20 mouse cellular contexts compared by ENCODE assay signal in the genomic region with DNA sequence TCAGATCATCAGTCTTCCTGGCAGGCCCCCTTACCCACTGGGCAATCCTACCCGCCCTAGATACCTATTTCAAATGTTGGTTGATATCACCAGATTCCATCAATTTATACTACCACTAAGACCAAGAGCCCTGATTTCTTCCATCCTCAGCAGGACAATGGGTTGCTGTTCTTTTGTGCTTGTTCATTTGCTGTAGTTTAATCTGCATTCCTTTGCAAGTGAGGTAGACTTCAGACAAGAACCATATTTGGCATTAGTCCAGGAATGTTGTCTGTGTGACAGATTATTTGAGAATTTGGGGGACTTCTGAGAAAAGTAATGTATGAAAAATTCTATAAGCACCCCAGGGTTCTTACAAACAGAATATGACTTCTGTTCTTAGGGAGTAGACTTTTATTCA.
DNase-seq lines count a peak whose midpoint lies in the region; ATAC-seq lines count a peak whose summit lies in the region.
"Had no signal": no experiment of that assay in that cellular context is flagged by ENCODE, and none has a peak within 500 bp of the region (broad histone marks: within the 10 kb centered on the region; RNA-seq: fewer than 3 reads in every experiment).

No protein-coding gene starts in this region.

- no peak for ATAC-seq in forebrain, embryonic 13.5 days
- ATAC-seq: CD4-positive, CD25-positive, alpha-beta regulatory T cell, adult 4 months; forebrain, embryonic 14.5 days; forebrain, embryonic 16.5 days had no signal

- no peaks in the 10 kb centered on the region for H3K9me3 ChIP-seq in forebrain, embryonic 13.5 days (replicated peaks)
- H3K9me3 ChIP-seq: embryonic facial prominence, embryonic 13.5 days had no signal

- H3K27me3 ChIP-seq in forebrain, embryonic 13.5 days: no peaks in the 10 kb centered on the region
- H3K27me3 ChIP-seq: CH12.LX; embryonic facial prominence, embryonic 13.5 days had no signal

- H3K36me3 ChIP-seq in forebrain, embryonic 13.5 days (ENCODE audit: poor library complexity, severe bottlenecking): no peaks in the 10 kb centered on the region
- H3K36me3 ChIP-seq: embryonic facial prominence, embryonic 13.5 days; G1E had no signal

- no peak overlapping the region for H3K27ac ChIP-seq in forebrain, embryonic 13.5 days
- H3K27ac ChIP-seq: embryonic facial prominence, embryonic 13.5 days had no signal

- H3K4me3 ChIP-seq in forebrain, embryonic 13.5 days: no peak overlapping the region
- H3K4me3 ChIP-seq: embryonic facial prominence, embryonic 13.5 days had no signal

- peaks cover 21% of the 10 kb centered on the region; the same call in 1 of the 2 replicates for H3K4me1 ChIP-seq in forebrain, embryonic 13.5 days

- H3K4me2 ChIP-seq in forebrain, embryonic 13.5 days: no peak overlapping the region
- H3K4me2 ChIP-seq: embryonic facial prominence, embryonic 13.5 days had no signal

- DNase-seq in 3T3-L1 (ENCODE audit: low read depth, low spot score): peak; percentile 7
- DNase-seq in Muller cell, postnatal 12 days (ENCODE audit: inconsistent ontology term): peak; percentile 81
- DNase-seq in retina, postnatal 1 day: peak; percentile 73
- no peak for DNase-seq in layer of hippocampus, adult 11-12 months (ENCODE audit: low spot score)
- DNase-seq: adrenal gland, adult 2 months; adrenal gland, postnatal 10 days; adrenal gland, postnatal 25 days; B cell, adult 2 months; cerebellum, adult 11 months; cerebellum, adult 18-20 months; cerebellum, adult 8-10 months; cerebellum, postnatal 10 days; cerebellum, postnatal 25 days had no signal

- 92% methylated on average over 1 of the region's 1 CpGs for WGBS in forebrain, embryonic 13.5 days

- no peak overlapping the region for H3K9ac ChIP-seq in forebrain, embryonic 13.5 days
- H3K9ac ChIP-seq: embryonic facial prominence, embryonic 13.5 days had no signal
